Comparison of ENCODE assay signal across 8 mouse cellular contexts in genomic region chr12:112742768-112743167, GRCm38 (mm10). TPM values are rescaled to one million over a fixed set of nuclear protein-coding genes. Genes with fewer than 3 reads are reported as not detected.
A peak's percentile ranks its signal among the peaks of the same experiment; 100 is the strongest.
DNase-seq lines count a peak whose midpoint lies in the region; ATAC-seq and TF ChIP-seq lines count a peak whose summit lies in the region.

No protein-coding gene starts in this region.

- ATAC-seq in forebrain, embryonic 11.5 days (replicated peaks; ENCODE audit: low FRiP score), result no peak; the same call in 1 of the 2 replicates
- ATAC-seq in forebrain, embryonic 12.5 days (ENCODE audit: low FRiP score), result no peak
- peak; percentile 13 for ATAC-seq in inflammation-experienced regulatory T-cells, adult 6 months
- ATAC-seq in stomach, postnatal 0 days (ENCODE audit: low FRiP score, low TSS enrichment), result peak; percentile 19

- WGBS in forebrain, embryonic 11.5 days, result 74% methylated on average over 6 of the region's 6 CpGs
- WGBS in forebrain, embryonic 12.5 days, result 69% methylated on average over 6 of the region's 6 CpGs
- 38% methylated on average over 6 of the region's 6 CpGs for WGBS in stomach, postnatal 0 days

- no peak for TF ChIP-seq EP300 in stomach, postnatal 0 days (optimal IDR thresholded peaks at IDR 0.05)

- peak overlapping the region; percentile 27; the same call in 1 of the 2 replicates for H3K9ac ChIP-seq in forebrain, embryonic 11.5 days (ENCODE audit: low read length)
- no peak overlapping the region for H3K9ac ChIP-seq in forebrain, embryonic 12.5 days
- H3K9ac ChIP-seq in stomach, postnatal 0 days (ENCODE audit: low read length), result peak overlapping the region; percentile 19; the same call in 1 of the 2 replicates

- no peak for TF ChIP-seq CTCF in stomach, postnatal 0 days (IDR thresholded peaks at IDR 0.05; ENCODE audit: low read depth)

- peaks cover 2% of the 10 kb centered on the region; the same call in 1 of the 2 replicates for H3K4me1 ChIP-seq in forebrain, embryonic 11.5 days (replicated peaks; ENCODE audit: control insufficient read depth, insufficient read depth, low read length)
- H3K4me1 ChIP-seq in forebrain, embryonic 12.5 days, result peaks cover 19% of the 10 kb centered on the region
- no peaks in the 10 kb centered on the region; the same call in 1 of the 2 replicates for H3K4me1 ChIP-seq in stomach, postnatal 0 days (replicated peaks; ENCODE audit: control insufficient read depth, insufficient read depth)

- no peaks in the 10 kb centered on the region for H3K9me3 ChIP-seq in forebrain, embryonic 11.5 days (ENCODE audit: control insufficient read depth, low read length)
- no peaks in the 10 kb centered on the region for H3K9me3 ChIP-seq in forebrain, embryonic 12.5 days
- no peaks in the 10 kb centered on the region for H3K9me3 ChIP-seq in stomach, postnatal 0 days (ENCODE audit: control insufficient read depth, low read length)

- H3K27ac ChIP-seq in forebrain, embryonic 11.5 days (ENCODE audit: low read depth, low read length), result no peak overlapping the region
- H3K27ac ChIP-seq in forebrain, embryonic 12.5 days, result no peak overlapping the region
- peak overlapping the region; percentile 79 for H3K27ac ChIP-seq in stomach, postnatal 0 days (replicated peaks)

- no peaks in the 10 kb centered on the region for H3K36me3 ChIP-seq in forebrain, embryonic 11.5 days (ENCODE audit: control insufficient read depth, insufficient read depth, low read length)
- H3K36me3 ChIP-seq in forebrain, embryonic 12.5 days (replicated peaks), result peaks cover 45% of the 10 kb centered on the region
- peaks cover 23% of the 10 kb centered on the region; the same call in 1 of the 2 replicates for H3K36me3 ChIP-seq in stomach, postnatal 0 days (ENCODE audit: control insufficient read depth, insufficient read depth, low read length)

- DNase-seq in forebrain, embryonic 11.5 days (ENCODE audit: low spot score), result no peak
- DNase-seq in spleen, adult 18-20 months, result peak; percentile 8 to 21
- no peak for DNase-seq in spleen, postnatal 14 days (ENCODE audit: low spot score in 2 of 2)
- no peak for DNase-seq in stomach, postnatal 0 days (ENCODE audit: low spot score)
- DNase-seq in left cerebral cortex, postnatal 25 days (ENCODE audit: low spot score in 2 of 2), result no peak
- DNase-seq in embryo, embryonic 10 days (ENCODE audit: low spot score), result no peak

- intact Hi-C loops in left cerebral cortex, postnatal 25 days (cut with DNase I), result no loop called here

- H3K4me2 ChIP-seq in forebrain, embryonic 11.5 days (ENCODE audit: low read depth, low read length, severe bottlenecking), result no peak overlapping the region
- H3K4me2 ChIP-seq in forebrain, embryonic 12.5 days, result no peak overlapping the region
- no peak overlapping the region for H3K4me2 ChIP-seq in stomach, postnatal 0 days (replicated peaks; ENCODE audit: low read depth)

- H3K4me3 ChIP-seq in forebrain, embryonic 11.5 days (ENCODE audit: low read depth, low read length), result no peak overlapping the region
- H3K4me3 ChIP-seq in forebrain, embryonic 12.5 days (replicated peaks), result no peak overlapping the region
- H3K4me3 ChIP-seq in stomach, postnatal 0 days (ENCODE audit: low read depth, low read length), result no peak overlapping the region

- no peaks in the 10 kb centered on the region for H3K27me3 ChIP-seq in forebrain, embryonic 11.5 days (ENCODE audit: control insufficient read depth, insufficient read depth, low read length)
- no peaks in the 10 kb centered on the region for H3K27me3 ChIP-seq in forebrain, embryonic 12.5 days
- H3K27me3 ChIP-seq in stomach, postnatal 0 days (ENCODE audit: control insufficient read depth, insufficient read depth, low read length), result no peaks in the 10 kb centered on the region

RNA-seq across cellular contexts. Expression of gene Pld4, which starts 17.7 kb away (rescaled TPM):
- 3.7 and 4.1 TPM in 2 replicates for polyA plus RNA-seq in forebrain, embryonic 11.5 days (2014; fragmentation: Nextera tagmentation; extraction: Ambion mirVana)
- 3.6 and 3.9 TPM in 2 replicates for polyA plus RNA-seq in forebrain, embryonic 12.5 days (2016; fragmentation: Nextera tagmentation; extraction: Ambion mirVana)
- polyA plus RNA-seq in inflammation-experienced regulatory T-cells, adult 6 months (2017; shearing (Covaris generic)), result 1 to 10 TPM in 2 of 3 experiments, not detected in 1; 1.6 to 6.0 TPM
- 9.6 and 9.8 TPM in 2 replicates for polyA plus RNA-seq in stomach, postnatal 0 days (2015; fragmentation: Nextera tagmentation; extraction: Ambion mirVana)
- 10 to 100 TPM in 1 of 2 experiments, 1 to 10 TPM in 1; 9.3 to 10.7 TPM for total RNA-seq in left cerebral cortex, postnatal 25 days (2021)

RNA-seq across cellular contexts. Expression of gene Cep170b, which starts 22.5 kb away (rescaled TPM):
- polyA plus RNA-seq in forebrain, embryonic 11.5 days (2014; fragmentation: Nextera tagmentation; extraction: Ambion mirVana), result 12.6 and 15.2 TPM in 2 replicates
- 14.4 and 16.3 TPM in 2 replicates for polyA plus RNA-seq in forebrain, embryonic 12.5 days (2016; fragmentation: Nextera tagmentation; extraction: Ambion mirVana)
- polyA plus RNA-seq in inflammation-experienced regulatory T-cells, adult 6 months (2017; shearing (Covaris generic)), result 1 to 10 TPM; 2.4 to 5.1 (median 4.1) TPM
- polyA plus RNA-seq in stomach, postnatal 0 days (2015; fragmentation: Nextera tagmentation; extraction: Ambion mirVana), result 20.7 and 21.2 TPM in 2 replicates
- 100 to 1,000 TPM; 246 TPM for total RNA-seq in left cerebral cortex, postnatal 25 days (2021)

RNA-seq across cellular contexts. Expression of gene Ahnak2, which starts 59.7 kb away (rescaled TPM):
- polyA plus RNA-seq in forebrain, embryonic 11.5 days (2014; fragmentation: Nextera tagmentation; extraction: Ambion mirVana), result 0.08 and 0.16 TPM in 2 replicates
- polyA plus RNA-seq in forebrain, embryonic 12.5 days (2016; fragmentation: Nextera tagmentation; extraction: Ambion mirVana), result 0.05 and 0.19 TPM in 2 replicates
- not detected for polyA plus RNA-seq in inflammation-experienced regulatory T-cells, adult 6 months (2017; shearing (Covaris generic))
- 5.4 and 6.3 TPM in 2 replicates for polyA plus RNA-seq in stomach, postnatal 0 days (2015; fragmentation: Nextera tagmentation; extraction: Ambion mirVana)
- total RNA-seq in left cerebral cortex, postnatal 25 days (2021), result 1 to 10 TPM; 5.3 to 5.5 TPM

Comparison
In these comparisons a context has a peak if more than half of its experiments do, and no peak if none do; other contexts are left out.
1. DNase-seq: peak in spleen, adult 18-20 months (2 of 2); none in forebrain, embryonic 11.5 days (single experiment), spleen, postnatal 14 days (0 of 2), stomach, postnatal 0 days (single experiment), left cerebral cortex, postnatal 25 days (0 of 2) and embryo, embryonic 10 days (single experiment).
2. ATAC-seq: peak in inflammation-experienced regulatory T-cells, adult 6 months (single experiment) and stomach, postnatal 0 days (single experiment); none in forebrain, embryonic 11.5 days (single experiment) and forebrain, embryonic 12.5 days (single experiment).